8 mouse cellular contexts compared by ENCODE assay signal in the genomic region with DNA sequence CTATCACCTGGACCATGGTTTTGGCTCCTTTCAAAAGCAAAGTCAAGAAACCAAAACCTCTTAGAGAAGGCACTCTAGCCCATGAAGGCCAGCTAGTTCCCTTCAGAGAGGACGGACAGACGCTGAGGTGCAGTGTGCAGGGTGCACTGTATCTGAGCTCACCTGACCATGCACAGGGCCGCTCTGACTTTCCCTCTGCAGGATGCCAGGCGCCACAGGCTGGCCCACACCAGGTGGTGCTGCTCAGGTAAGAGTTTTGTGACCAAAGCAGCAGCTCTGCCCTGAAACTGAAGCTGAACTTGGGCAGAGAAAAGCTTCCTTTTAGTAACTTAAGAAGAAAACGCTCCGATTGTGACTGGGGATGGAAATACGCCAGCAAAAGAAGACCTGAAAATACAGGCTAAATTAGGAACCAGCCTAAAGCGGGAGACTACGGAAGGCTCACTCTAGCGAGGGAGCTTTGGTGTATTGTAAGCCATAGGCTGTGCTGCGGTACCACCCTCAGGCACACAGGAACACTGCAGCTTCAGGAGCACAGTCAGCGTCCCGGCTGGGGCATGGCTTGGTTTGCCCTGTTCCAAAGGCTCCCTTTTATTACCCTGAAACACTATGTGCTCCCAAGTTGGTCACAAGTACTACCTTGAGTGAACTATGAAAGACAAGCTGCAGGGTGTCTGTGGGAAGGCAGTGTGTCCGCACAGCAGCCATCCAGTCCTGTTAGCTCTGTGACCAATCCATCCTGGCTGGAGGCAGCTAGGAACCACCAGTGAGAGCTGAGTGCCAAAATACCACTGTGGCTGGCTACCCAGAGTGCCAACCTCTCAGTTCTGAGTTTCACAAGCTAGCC. TPM values are rescaled to one million over a fixed set of nuclear protein-coding genes. Genes with fewer than 3 reads are reported as not detected.
A peak's percentile ranks its signal among the peaks of the same experiment; 100 is the strongest.
DNase-seq lines count a peak whose midpoint lies in the region; ATAC-seq and TF ChIP-seq lines count a peak whose summit lies in the region.

No protein-coding gene starts in this region.

- H3K27ac ChIP-seq in ES-E14 (ENCODE audit: insufficient read depth, low read depth, low read length, poor library complexity, severe bottlenecking): no peak overlapping the region
- no peak overlapping the region for H3K27ac ChIP-seq in forebrain, embryonic 11.5 days (ENCODE audit: low read depth, low read length)
- H3K27ac ChIP-seq in hindbrain, embryonic 12.5 days: no peak overlapping the region
- H3K27ac ChIP-seq in lung, postnatal 0 days (ENCODE audit: low read length): no peak overlapping the region

- H3K9ac ChIP-seq in ES-E14 (ENCODE audit: insufficient read depth, low read depth, low read length, poor library complexity, severe bottlenecking): 0 out of 2 replicates have a peak overlapping the region, but pooled peaks have one; percentile 4
- H3K9ac ChIP-seq in forebrain, embryonic 11.5 days (ENCODE audit: low read length): no peak overlapping the region
- no peak overlapping the region for H3K9ac ChIP-seq in hindbrain, embryonic 12.5 days
- H3K9ac ChIP-seq in lung, postnatal 0 days (replicated peaks; ENCODE audit: low read depth): no peak overlapping the region

- H3K36me3 ChIP-seq in ES-E14 (ENCODE audit: control insufficient read depth, insufficient read depth, low read length, poor library complexity, severe bottlenecking): no peaks in the 10 kb centered on the region
- no peaks in the 10 kb centered on the region for H3K36me3 ChIP-seq in forebrain, embryonic 11.5 days (ENCODE audit: control insufficient read depth, insufficient read depth, low read length)
- no peaks in the 10 kb centered on the region for H3K36me3 ChIP-seq in hindbrain, embryonic 12.5 days
- H3K36me3 ChIP-seq in lung, postnatal 0 days (ENCODE audit: insufficient read depth, low read length): no peaks in the 10 kb centered on the region

- H3K4me1 ChIP-seq in ES-E14 (ENCODE audit: control insufficient read depth in 2 of 2, insufficient read depth in 2 of 2, low read length in 2 of 2, poor library complexity in 1 of 2): no peaks in the 10 kb centered on the region
- no peaks in the 10 kb centered on the region for H3K4me1 ChIP-seq in forebrain, embryonic 11.5 days (replicated peaks; ENCODE audit: control insufficient read depth, insufficient read depth, low read length)
- no peaks in the 10 kb centered on the region for H3K4me1 ChIP-seq in hindbrain, embryonic 12.5 days
- H3K4me1 ChIP-seq in lung, postnatal 0 days (ENCODE audit: insufficient read depth, low read depth, low read length): no peaks in the 10 kb centered on the region

- no peaks in the 10 kb centered on the region for H3K27me3 ChIP-seq in forebrain, embryonic 11.5 days (ENCODE audit: control insufficient read depth, insufficient read depth, low read length)
- H3K27me3 ChIP-seq in hindbrain, embryonic 12.5 days: no peaks in the 10 kb centered on the region
- no peaks in the 10 kb centered on the region for H3K27me3 ChIP-seq in lung, postnatal 0 days (replicated peaks; ENCODE audit: insufficient read depth, low read length)

- no peak overlapping the region; a peak in 1 of 4 replicates for H3K4me3 ChIP-seq in ES-E14 (ENCODE audit: insufficient read depth in 1 of 2, low read depth in 1 of 2, low read length in 2 of 2, poor library complexity in 1 of 2, severe bottlenecking in 1 of 2)
- H3K4me3 ChIP-seq in forebrain, embryonic 11.5 days (ENCODE audit: low read depth, low read length): no peak overlapping the region
- H3K4me3 ChIP-seq in hindbrain, embryonic 12.5 days: no peak overlapping the region
- no peak overlapping the region for H3K4me3 ChIP-seq in lung, postnatal 0 days (ENCODE audit: low read depth, low read length)

- TF ChIP-seq EP300 in lung, postnatal 0 days (IDR thresholded peaks at IDR 0.05): no peak

- no peaks in the 10 kb centered on the region for H3K9me3 ChIP-seq in ES-E14 (ENCODE audit: control insufficient read depth, insufficient read depth, low read depth, low read length)
- no peaks in the 10 kb centered on the region for H3K9me3 ChIP-seq in forebrain, embryonic 11.5 days (ENCODE audit: control insufficient read depth, low read length)
- no peaks in the 10 kb centered on the region for H3K9me3 ChIP-seq in hindbrain, embryonic 12.5 days (replicated peaks)
- H3K9me3 ChIP-seq in lung, postnatal 0 days (ENCODE audit: low read length): no peaks in the 10 kb centered on the region

- no peak overlapping the region for H3K4me2 ChIP-seq in forebrain, embryonic 11.5 days (ENCODE audit: low read depth, low read length, severe bottlenecking)
- peak overlapping the region; percentile 30 for H3K4me2 ChIP-seq in hindbrain, embryonic 12.5 days (replicated peaks)
- H3K4me2 ChIP-seq in lung, postnatal 0 days (replicated peaks; ENCODE audit: low read depth, low read length): no peak overlapping the region

- peak; percentile 82 for TF ChIP-seq CTCF in lung, postnatal 0 days (IDR thresholded peaks at IDR 0.05)

- in situ Hi-C loops in ES-E14 (cut with MboI; ENCODE audit: low sequenced_read_pairs in 2 of 2, unreplicated experiment in 2 of 2): no loop called here

- peak; percentile 30 for DNase-seq in ES-E14 (ENCODE audit: low read depth, low spot score)
- peak; percentile 86 for DNase-seq in brain, adult 2 months (ENCODE audit: low read depth, low spot score)
- peak; percentile 68 for DNase-seq in forebrain, embryonic 11.5 days (ENCODE audit: low spot score)
- peak; percentile 48 to 51 for DNase-seq in layer of hippocampus, postnatal 25 days (ENCODE audit: extremely low spot score in 1 of 2, low spot score in 1 of 2)
- peak; percentile 64 for DNase-seq in lung, postnatal 0 days (ENCODE audit: low spot score)
- DNase-seq in retina, postnatal 1 day: peak; percentile 60
- no peak for DNase-seq in yolk sac, embryonic 10.5 days (ENCODE audit: low spot score)

- 23% methylated on average over 14 of the region's 14 CpGs for WGBS in forebrain, embryonic 11.5 days
- WGBS in hindbrain, embryonic 12.5 days: 24% methylated on average over 14 of the region's 14 CpGs
- 19% methylated on average over 14 of the region's 14 CpGs for WGBS in lung, postnatal 0 days

- peak; percentile 66; the same call in 1 of the 2 replicates for ATAC-seq in forebrain, embryonic 11.5 days (replicated peaks; ENCODE audit: low FRiP score)
- ATAC-seq in hindbrain, embryonic 12.5 days (ENCODE audit: low FRiP score): peak; percentile 83
- peak; percentile 90 for ATAC-seq in lung, postnatal 0 days

TF ChIP-seq in ES-E14, 5 proteins besides CTCF, POLR2A, EP300 and RAD21:
- no peak for TF ChIP-seq CHD2 (IDR thresholded peaks at IDR 0.05; ENCODE audit: low read depth, low read length)
- no peak for TF ChIP-seq HCFC1 (IDR thresholded peaks at IDR 0.05; ENCODE audit: borderline replicate concordance, insufficient read depth, low read length)
- no peak for TF ChIP-seq ZNF384 (IDR thresholded peaks at IDR 0.05; ENCODE audit: low read depth, low read length)
- TF ChIP-seq ZC3H11A (IDR thresholded peaks at IDR 0.05; ENCODE audit: borderline replicate concordance, low read depth, low read length): peak; percentile 86; the same call in 1 of the 2 replicates
- TF ChIP-seq MAFK (IDR thresholded peaks at IDR 0.05; ENCODE audit: insufficient read depth, low read depth, low read length): no peak

RNA-seq across cellular contexts. Expression of a gene that starts 54.0 kb away (rescaled TPM):
- total RNA-seq in ES-E14 (2012; rRNA removed): 25.3 and 46.4 TPM in 2 replicates
- polyA plus RNA-seq in forebrain, embryonic 11.5 days (2014; fragmentation: Nextera tagmentation; extraction: Ambion mirVana): 18.3 and 19.5 TPM in 2 replicates
- polyA plus RNA-seq in hindbrain, embryonic 12.5 days (2016; fragmentation: Nextera tagmentation; extraction: Ambion mirVana): 33.2 and 38.5 TPM in 2 replicates
- total RNA-seq in layer of hippocampus, postnatal 25 days (2021): 100 to 1,000 TPM; 184 to 194 TPM
- 9.4 and 12.2 TPM in 2 replicates for polyA plus RNA-seq in lung, postnatal 0 days (2015; fragmentation: Nextera tagmentation; extraction: Ambion mirVana)
